8 mouse cellular contexts compared by ENCODE assay signal in the genomic region with DNA sequence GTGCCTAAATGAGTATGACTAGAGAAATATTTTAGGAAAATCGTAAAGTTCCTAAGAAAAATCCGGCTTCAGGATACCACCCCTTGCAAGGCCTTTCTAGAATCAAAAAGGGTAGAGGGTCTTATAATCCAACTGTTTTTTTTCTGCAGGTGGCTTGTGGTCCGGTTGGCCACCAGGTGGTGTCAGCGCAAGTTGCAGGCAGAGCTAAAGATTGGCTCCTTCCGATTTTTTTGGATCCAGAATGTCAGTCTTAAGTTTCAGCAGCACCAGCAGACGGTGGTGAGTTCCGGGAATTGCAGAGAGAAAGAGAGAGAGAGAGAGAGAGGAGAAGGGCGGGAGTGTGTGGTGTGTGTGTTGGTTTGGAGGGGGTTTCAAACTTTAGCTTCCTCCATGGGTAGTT. TPM values are rescaled to one million over a fixed set of nuclear protein-coding genes. Genes with fewer than 3 reads are reported as not detected.
DNase-seq lines count a peak whose midpoint lies in the region; ATAC-seq lines count a peak whose summit lies in the region.

No protein-coding gene starts in this region.

- no peaks in the 10 kb centered on the region for H3K4me1 ChIP-seq in intestine, embryonic 15.5 days (replicated peaks)
- peaks cover 11% of the 10 kb centered on the region for H3K4me1 ChIP-seq in limb, embryonic 13.5 days
- H3K4me1 ChIP-seq in midbrain, embryonic 13.5 days (replicated peaks) = peaks cover 16% of the 10 kb centered on the region

- no peak overlapping the region for H3K27ac ChIP-seq in intestine, embryonic 15.5 days
- no peak overlapping the region; the same call in 1 of the 2 replicates for H3K27ac ChIP-seq in limb, embryonic 13.5 days
- H3K27ac ChIP-seq in midbrain, embryonic 13.5 days = no peak overlapping the region

- no peak for ATAC-seq in intestine, embryonic 15.5 days
- no peak for ATAC-seq in limb, embryonic 13.5 days (ENCODE audit: low FRiP score, low read depth)
- no peak for ATAC-seq in midbrain, embryonic 13.5 days

- H3K4me3 ChIP-seq in intestine, embryonic 15.5 days (replicated peaks) = peak overlapping the region; percentile 93
- H3K4me3 ChIP-seq in limb, embryonic 13.5 days = peak overlapping the region; percentile 83
- H3K4me3 ChIP-seq in midbrain, embryonic 13.5 days (replicated peaks) = peak overlapping the region; percentile 87

- H3K9me3 ChIP-seq in intestine, embryonic 15.5 days = no peaks in the 10 kb centered on the region
- no peaks in the 10 kb centered on the region for H3K9me3 ChIP-seq in limb, embryonic 13.5 days
- no peaks in the 10 kb centered on the region for H3K9me3 ChIP-seq in midbrain, embryonic 13.5 days

- H3K36me3 ChIP-seq in intestine, embryonic 15.5 days = peaks cover 21% of the 10 kb centered on the region
- H3K36me3 ChIP-seq in limb, embryonic 13.5 days = peaks cover 42% of the 10 kb centered on the region
- H3K36me3 ChIP-seq in midbrain, embryonic 13.5 days = peaks cover 42% of the 10 kb centered on the region

- DNase-seq in A20 (ENCODE audit: low read depth, low spot score) (peak; percentile 77), adipocyte (ENCODE audit: low spot score) (peak; percentile 88)
- peak; percentile 82 for DNase-seq in embryo, embryonic 10.5 days (ENCODE audit: low spot score)
- DNase-seq in gastrocnemius, postnatal 14 days = peak; percentile 63
- DNase-seq in spleen, postnatal 36 days (ENCODE audit: low spot score in 2 of 2) = peak; percentile 33 to 61

- peak overlapping the region; percentile 91; the same call in 1 of the 2 replicates for H3K9ac ChIP-seq in intestine, embryonic 15.5 days
- H3K9ac ChIP-seq in limb, embryonic 13.5 days = peak overlapping the region; percentile 87
- peak overlapping the region; percentile 83 for H3K9ac ChIP-seq in midbrain, embryonic 13.5 days (replicated peaks)

- intact Hi-C loops in gastrocnemius, postnatal 14 days (cut with DNase I; ENCODE audit: low total_unique reads) = no loop called here

- 0 out of 2 replicates have a peak, but pooled peaks cover 3% of the 10 kb centered on the region for H3K27me3 ChIP-seq in intestine, embryonic 15.5 days (replicated peaks)
- H3K27me3 ChIP-seq in limb, embryonic 13.5 days = peaks cover 15% of the 10 kb centered on the region
- peaks cover 13% of the 10 kb centered on the region for H3K27me3 ChIP-seq in midbrain, embryonic 13.5 days

- WGBS in intestine, embryonic 15.5 days = 4% methylated on average over 8 of the region's 8 CpGs
- 3% methylated on average over 8 of the region's 8 CpGs for WGBS in limb, embryonic 13.5 days
- 4% methylated on average over 8 of the region's 8 CpGs for WGBS in midbrain, embryonic 13.5 days

- peak overlapping the region; percentile 63 for H3K4me2 ChIP-seq in intestine, embryonic 15.5 days (replicated peaks)
- H3K4me2 ChIP-seq in limb, embryonic 13.5 days (replicated peaks) = peak overlapping the region; percentile 81
- peak overlapping the region; percentile 82 for H3K4me2 ChIP-seq in midbrain, embryonic 13.5 days (replicated peaks)

RNA-seq across cellular contexts. Expression of gene 2610507B11Rik, which starts 1.0 kb away (rescaled TPM):
- total RNA-seq in gastrocnemius, postnatal 14 days (2021) = 100 to 1,000 TPM; 157 to 161 TPM
- 68.6 and 71.1 TPM in 2 replicates for polyA plus RNA-seq in intestine, embryonic 15.5 days (2015; fragmentation: Nextera tagmentation; extraction: Ambion mirVana)
- polyA plus RNA-seq in limb, embryonic 13.5 days (2015; fragmentation: Nextera tagmentation; extraction: Ambion mirVana) = 74.7 and 76.1 TPM in 2 replicates
- 60.6 and 62.3 TPM in 2 replicates for polyA plus RNA-seq in midbrain, embryonic 13.5 days (2015; fragmentation: Nextera tagmentation; extraction: Ambion mirVana)

RNA-seq across cellular contexts. Expression of gene Supt6, which starts 16.8 kb away (rescaled TPM):
- 10 to 100 TPM; 25.9 to 26.0 TPM for total RNA-seq in gastrocnemius, postnatal 14 days (2021)
- polyA plus RNA-seq in intestine, embryonic 15.5 days (2015; fragmentation: Nextera tagmentation; extraction: Ambion mirVana) = 21.0 and 22.7 TPM in 2 replicates
- 29.4 and 33.2 TPM in 2 replicates for polyA plus RNA-seq in limb, embryonic 13.5 days (2015; fragmentation: Nextera tagmentation; extraction: Ambion mirVana)
- polyA plus RNA-seq in midbrain, embryonic 13.5 days (2015; fragmentation: Nextera tagmentation; extraction: Ambion mirVana) = 30.3 and 30.8 TPM in 2 replicates

RNA-seq across cellular contexts. Expression of gene Sdf2, which starts 17.0 kb away (rescaled TPM):
- 10 to 100 TPM; 45.1 to 47.5 TPM for total RNA-seq in gastrocnemius, postnatal 14 days (2021)
- polyA plus RNA-seq in intestine, embryonic 15.5 days (2015; fragmentation: Nextera tagmentation; extraction: Ambion mirVana) = 70.2 and 79.0 TPM in 2 replicates
- polyA plus RNA-seq in limb, embryonic 13.5 days (2015; fragmentation: Nextera tagmentation; extraction: Ambion mirVana) = 78.9 and 81.2 TPM in 2 replicates
- polyA plus RNA-seq in midbrain, embryonic 13.5 days (2015; fragmentation: Nextera tagmentation; extraction: Ambion mirVana) = 78.7 and 81.1 TPM in 2 replicates

RNA-seq across cellular contexts. Expression of gene BC030499, which starts 28.1 kb away (rescaled TPM):
- total RNA-seq in gastrocnemius, postnatal 14 days (2021) = under 1 TPM; 0.31 to 0.62 TPM
- 0.16 and 0.33 TPM in 2 replicates for polyA plus RNA-seq in intestine, embryonic 15.5 days (2015; fragmentation: Nextera tagmentation; extraction: Ambion mirVana)
- 0.11 and 0.56 TPM in 2 replicates for polyA plus RNA-seq in limb, embryonic 13.5 days (2015; fragmentation: Nextera tagmentation; extraction: Ambion mirVana)
- 0.28 and 0.87 TPM in 2 replicates for polyA plus RNA-seq in midbrain, embryonic 13.5 days (2015; fragmentation: Nextera tagmentation; extraction: Ambion mirVana)

RNA-seq across cellular contexts. Expression of gene Spag5, which starts 38.8 kb away (rescaled TPM):
- total RNA-seq in gastrocnemius, postnatal 14 days (2021) = 1 to 10 TPM; 5.3 TPM
- 26.8 and 28.3 TPM in 2 replicates for polyA plus RNA-seq in intestine, embryonic 15.5 days (2015; fragmentation: Nextera tagmentation; extraction: Ambion mirVana)
- polyA plus RNA-seq in limb, embryonic 13.5 days (2015; fragmentation: Nextera tagmentation; extraction: Ambion mirVana) = 39.6 and 45.8 TPM in 2 replicates
- 17.3 and 20.7 TPM in 2 replicates for polyA plus RNA-seq in midbrain, embryonic 13.5 days (2015; fragmentation: Nextera tagmentation; extraction: Ambion mirVana)
